ENCODE assay signal across 8 mouse cellular contexts in genomic region chr4:40948160-40948708, GRCm38 (mm10). TPM values are rescaled to one million over a fixed set of nuclear protein-coding genes. Genes with fewer than 3 reads are reported as not detected.
DNase-seq lines count a peak whose midpoint lies in the region; ATAC-seq lines count a peak whose summit lies in the region.

Bag1 (minus strand) TSS chr4:40948294.
Chmp5 (plus strand) TSS chr4:40948407.

- intact Hi-C loops in gastrocnemius, postnatal 14 days (cut with DNase I; ENCODE audit: low total_unique reads), result loop anchor here (2.0 kb wide), 1 partner anchor 23 kb away; the partner anchor contains the start of gene Nfx1
- intact Hi-C loops in left cerebral cortex, postnatal 10 days (cut with DNase I), result no loop called here

- DNase-seq in adrenal gland, adult (ENCODE audit: inconsistent age in 2 of 2, low spot score in 1 of 2), result peak; percentile 100
- DNase-seq in embryo, embryonic 10.5 days (ENCODE audit: low spot score), result peak; percentile 99
- peak; percentile 98 for DNase-seq in gastrocnemius, postnatal 14 days
- DNase-seq in left cerebral cortex, postnatal 10 days (ENCODE audit: extremely low spot score in 1 of 2, low spot score in 2 of 2), result peak; percentile 96 to 99
- peak; percentile 99 for DNase-seq in right cerebral cortex, postnatal 25 days
- peak; percentile 99 for DNase-seq in urinary bladder, postnatal 4 days (ENCODE audit: low spot score in 2 of 2)

- peak; percentile 94 for ATAC-seq in inflammation-experienced regulatory T-cells, adult 6 months
- ATAC-seq in megakaryocyte-erythroid progenitor cell, adult 5-6 weeks (replicated peaks; ENCODE audit: low FRiP score, low TSS enrichment, poor library complexity, severe bottlenecking), result peak; percentile 94

RNA-seq across cellular contexts. Expression of gene Bag1, which starts in this region (rescaled TPM):
- total RNA-seq in gastrocnemius, postnatal 14 days (2021), result 100 to 1,000 TPM; 147 to 150 TPM
- polyA plus RNA-seq in inflammation-experienced regulatory T-cells, adult 6 months (2017; shearing (Covaris generic)), result 10 to 100 TPM; 10.0 to 16.1 (median 14.4) TPM
- 100 to 1,000 TPM; 167 to 168 TPM for total RNA-seq in left cerebral cortex, postnatal 10 days (2021)
- 224 and 246 TPM in 2 replicates for total RNA-seq in megakaryocyte-erythroid progenitor cell, adult 5-6 weeks (2014; fragmentation: Nextera tagmentation)
- total RNA-seq in megakaryocyte-erythroid progenitor cell, adult 5-6 weeks (2017), result 650 and 683 TPM in 2 replicates

RNA-seq across cellular contexts. Expression of gene Chmp5, which starts in this region (rescaled TPM):
- total RNA-seq in gastrocnemius, postnatal 14 days (2021), result 10 to 100 TPM; 26.7 to 27.9 TPM
- 100 to 1,000 TPM; 103 to 141 (median 119) TPM for polyA plus RNA-seq in inflammation-experienced regulatory T-cells, adult 6 months (2017; shearing (Covaris generic))
- 10 to 100 TPM; 66.9 to 71.9 TPM for total RNA-seq in left cerebral cortex, postnatal 10 days (2021)
- 24.2 and 31.7 TPM in 2 replicates for total RNA-seq in megakaryocyte-erythroid progenitor cell, adult 5-6 weeks (2014; fragmentation: Nextera tagmentation)
- 74.8 and 110 TPM in 2 replicates for total RNA-seq in megakaryocyte-erythroid progenitor cell, adult 5-6 weeks (2017)

Comparison
In these comparisons a context has a peak if more than half of its experiments do, and no peak if none do; other contexts are left out.
1. Peak in every context shown above with its lines: DNase-seq and ATAC-seq.